Mouse (Mus musculus): ENCODE measurements around the gene Ubqln3.

Gene Ubqln3

GRCm38 (mm10) chr7:104143179-104143578, at the start of gene Ubqln3:
Gene Ubqln3 (minus strand): TSS chr7:104143279.
- DNase-seq (ENCODE audit: low spot score in 2 of 2): no peak

GRCm38 (mm10) chr7:104191275-104191674, 48.2 kb upstream of the Ubqln3 start:
- no peak for DNase-seq (ENCODE audit: low spot score in 2 of 2)

GRCm38 (mm10) chr7:104183292-104183691, 40.2 kb upstream of the Ubqln3 start, which contains the start of gene Olfr648:
Gene Olfr648 (minus strand): TSS chr7:104183392.
- DNase-seq (ENCODE audit: low spot score in 2 of 2): no peak

GRCm38 (mm10) chr7:104179074-104179473, 36.0 kb upstream of the Ubqln3 start:
- no peak for DNase-seq (ENCODE audit: low spot score in 2 of 2)

GRCm38 (mm10) chr7:104178422-104179054, 35.5 kb upstream of the Ubqln3 start:
- no peak for DNase-seq (ENCODE audit: low spot score in 2 of 2)

GRCm38 (mm10) chr7:104175085-104175484, 32.0 kb upstream of the Ubqln3 start:
- DNase-seq (ENCODE audit: low spot score in 2 of 2): no peak

- DNase-seq (ENCODE audit: low spot score in 2 of 2): no peak
Observed at GRCm38 (mm10) chr7:104169634-104170204, 26.6 kb upstream of the Ubqln3 start.

- DNase-seq (ENCODE audit: low spot score in 2 of 2): no peak
Observed at GRCm38 (mm10) chr7:104167105-104167504, 24.0 kb upstream of the Ubqln3 start.

GRCm38 (mm10) chr7:104150456-104150855, 7.4 kb upstream of the Ubqln3 start, which contains the start of gene Ubqlnl:
Gene Ubqlnl (minus strand): TSS chr7:104150556.
- no peak for DNase-seq (ENCODE audit: low spot score in 2 of 2)

GRCm38 (mm10) chr7:104137305-104137704, 5.8 kb downstream of the Ubqln3 start, which contains the start of gene Olfr643:
Gene Olfr643 (minus strand): TSS chr7:104137405.
- DNase-seq (ENCODE audit: low spot score in 2 of 2): no peak

- no peak for DNase-seq (ENCODE audit: low spot score in 2 of 2)
Observed at GRCm38 (mm10) chr7:104129726-104130125, 13.4 kb downstream of the Ubqln3 start, which contains the start of gene Ubqln5. Gene Ubqln5 (minus strand): TSS chr7:104129826.

- DNase-seq (ENCODE audit: low spot score in 2 of 2): no peak
Observed at GRCm38 (mm10) chr7:104104757-104104972, 38.4 kb downstream of the Ubqln3 start, which contains the start of gene Olfr646. Gene Olfr646 (plus strand): TSS chr7:104104873.

GRCm38 (mm10) chr7:104103913-104104756, 38.9 kb downstream of the Ubqln3 start:
- DNase-seq (ENCODE audit: low spot score in 2 of 2): no peak

All from urinary bladder, postnatal 36 days (tissue).